Mouse (Mus musculus) yolk sac, embryonic 10.5 days (tissue): ENCODE data around the gene Sdr39u1.

ENCODE experiments used
- DNase-seq: peaks from one replicate; pipeline ENCODE4 v3.0.0-alpha.2; 2017; ENCODE audit warnings: low spot score

The Sdr39u1 gene

DNA sequence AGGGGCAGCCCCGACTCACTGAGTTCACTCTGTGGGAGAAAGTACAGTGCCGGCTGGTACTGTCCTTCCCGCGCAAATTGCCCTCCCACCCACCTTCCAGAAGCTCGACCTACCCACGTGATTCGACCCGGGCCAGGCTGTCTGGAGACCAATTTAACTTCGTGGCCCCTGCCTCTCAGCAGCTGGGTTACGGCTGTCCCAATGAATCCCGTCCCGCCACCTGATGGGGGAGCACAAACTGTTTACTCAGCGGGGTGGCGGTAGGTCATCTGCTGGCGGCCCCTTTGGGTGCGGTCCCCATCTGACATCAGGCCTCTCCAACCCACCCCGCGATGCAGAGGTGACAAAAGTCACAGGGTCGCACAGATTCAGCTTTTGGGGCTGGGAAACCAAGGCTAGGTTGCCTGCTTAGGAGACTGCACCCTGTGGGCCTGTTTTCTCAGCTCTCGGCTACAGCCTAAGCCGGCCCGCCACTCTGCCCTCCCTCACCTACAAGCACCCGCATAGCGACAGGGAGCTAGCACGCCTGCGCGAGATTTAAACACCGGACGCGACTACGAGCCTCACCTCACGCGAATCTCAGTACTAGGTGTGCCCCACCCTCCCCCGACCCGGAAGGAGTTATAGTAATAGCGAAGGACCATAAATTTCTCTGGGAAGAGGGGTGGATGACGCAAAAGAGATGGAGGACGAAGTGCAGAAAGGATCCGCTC is at the start of gene Sdr39u1:
Sdr39u1 (minus strand) TSS at position 593 of the 713 bp plus-strand sequence.
- DNase-seq = peak; percentile 86

DNA sequence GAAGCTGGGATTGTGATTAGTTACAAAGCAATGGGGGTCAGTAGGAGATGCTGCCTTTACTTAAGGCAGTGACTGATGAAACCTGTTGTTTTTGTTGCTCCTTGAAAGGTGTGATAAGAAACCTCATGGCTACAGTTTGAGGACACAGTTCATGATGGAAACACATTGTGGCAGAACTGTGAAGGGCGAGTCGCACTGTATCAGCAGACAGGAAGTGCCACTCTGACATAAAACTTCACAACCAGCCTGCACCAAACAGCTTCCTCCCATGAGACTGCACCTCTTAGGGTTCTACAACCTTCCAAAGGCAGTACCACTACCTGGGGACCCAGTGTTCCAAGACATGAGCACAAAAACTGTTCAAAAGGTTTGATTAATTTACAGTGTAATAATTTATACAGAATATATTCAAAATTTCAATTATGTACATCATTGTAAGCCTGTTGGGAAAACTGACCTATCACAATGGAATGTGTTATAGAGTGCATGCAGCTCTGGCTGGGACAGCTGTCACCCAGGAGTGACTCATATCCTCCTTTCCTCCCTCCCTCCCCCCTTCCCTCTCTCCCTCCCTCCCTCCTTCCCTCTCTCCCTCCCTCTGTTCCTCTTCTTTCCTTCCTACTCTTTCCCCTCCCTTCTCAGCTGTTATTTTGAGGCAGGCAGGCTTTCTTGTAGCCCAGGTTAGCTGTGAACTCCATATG is 46.3 kb upstream of the Sdr39u1 start:
- no peak for DNase-seq

DNA sequence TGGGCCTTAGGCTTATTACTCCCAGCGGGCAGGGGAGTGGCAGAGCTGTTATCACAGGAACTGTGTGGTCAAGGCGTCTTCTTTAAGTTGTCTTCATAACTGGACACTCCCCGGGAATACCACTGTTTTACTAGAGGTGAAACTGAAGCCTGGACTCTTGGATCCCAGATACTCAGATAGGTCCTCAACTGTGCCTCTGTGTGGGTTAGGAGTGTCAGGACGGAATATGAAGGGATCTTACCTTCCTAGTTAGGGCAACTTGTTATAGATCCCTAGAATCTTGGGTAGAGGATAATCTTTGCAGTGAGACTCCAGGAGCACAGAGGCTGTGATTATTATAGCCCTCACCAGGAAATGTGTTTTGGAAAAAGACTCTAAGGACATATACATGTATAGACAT is 44.5 kb upstream of the Sdr39u1 start, which contains the start of gene Cma1:
Cma1 (minus strand) TSS at position 101 of the 400 bp plus-strand sequence.
- no peak for DNase-seq

DNA sequence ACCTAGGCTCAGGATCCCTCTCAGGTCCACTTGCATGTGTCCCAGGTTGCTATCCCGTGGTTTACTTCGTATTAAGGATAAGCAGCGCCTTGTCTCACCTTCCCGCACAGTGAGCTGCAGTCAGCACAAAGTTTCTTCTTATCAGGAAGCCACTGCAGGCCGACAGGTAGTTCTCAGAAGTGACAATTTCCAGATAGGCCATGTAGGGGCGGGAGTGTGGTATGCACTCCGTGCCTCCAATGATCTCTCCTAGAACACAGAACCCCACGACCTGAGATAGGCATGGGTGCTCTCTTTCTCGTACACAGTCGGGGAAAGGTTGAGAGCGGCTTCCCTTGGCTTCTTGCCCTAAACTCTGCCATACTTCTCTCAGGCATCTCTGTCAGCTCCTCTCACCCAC is 43.5 kb upstream of the Sdr39u1 start:
- DNase-seq = no peak

DNA sequence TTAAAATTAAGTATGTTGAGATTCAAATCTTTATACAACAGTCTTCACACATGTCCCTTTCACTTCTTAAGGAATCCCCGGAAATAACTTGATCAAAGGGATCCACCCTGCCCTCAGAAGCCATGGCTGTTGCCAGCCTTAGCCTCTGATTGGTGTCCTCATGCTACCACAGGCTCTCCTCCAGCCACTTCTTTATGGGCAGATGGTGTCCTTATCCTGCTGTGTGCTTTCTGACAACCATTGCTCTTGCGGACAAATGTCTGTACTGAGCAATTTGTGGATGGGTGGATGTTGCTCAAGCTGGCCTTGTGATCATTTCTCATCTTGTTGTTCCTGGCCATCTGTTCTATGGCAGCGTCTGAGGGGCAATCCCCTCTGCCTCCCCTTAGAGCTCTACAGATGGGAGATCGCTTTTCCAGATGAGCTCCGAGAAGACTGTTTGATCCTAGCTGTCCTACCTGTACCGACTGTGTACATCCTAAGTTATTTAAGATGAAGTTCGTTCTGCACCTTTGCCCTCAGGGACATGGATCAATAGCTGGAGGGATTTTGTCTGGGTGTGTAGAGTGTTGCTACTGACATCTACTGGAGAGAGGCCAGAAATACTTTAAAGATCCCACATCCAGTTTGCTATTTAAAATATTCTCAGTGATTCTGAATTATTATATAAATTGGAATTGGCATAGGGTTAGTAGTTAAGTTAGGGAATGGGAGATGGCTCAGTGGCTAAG is 40.1 kb upstream of the Sdr39u1 start:
- no peak for DNase-seq

DNA sequence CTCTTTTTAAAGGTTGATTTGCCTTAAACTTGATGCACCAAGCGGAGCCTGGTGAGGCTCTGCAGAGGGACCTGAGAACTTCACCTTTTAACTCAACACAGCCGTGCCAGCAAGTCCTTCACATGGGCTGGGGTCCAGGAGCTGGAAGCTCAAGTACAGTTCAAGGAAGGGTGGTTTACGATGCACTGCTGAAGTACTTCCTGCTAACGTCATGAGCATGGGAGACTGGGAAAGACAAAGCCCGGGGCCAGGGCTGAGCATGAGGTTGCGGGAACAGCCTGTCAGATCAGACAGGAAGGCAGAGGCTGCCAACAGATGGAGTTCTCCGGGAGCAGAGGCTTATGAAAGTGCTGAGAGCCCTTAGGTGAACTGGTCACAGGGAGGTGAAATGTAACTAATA is 33.5 kb upstream of the Sdr39u1 start:
- DNase-seq = no peak

DNA sequence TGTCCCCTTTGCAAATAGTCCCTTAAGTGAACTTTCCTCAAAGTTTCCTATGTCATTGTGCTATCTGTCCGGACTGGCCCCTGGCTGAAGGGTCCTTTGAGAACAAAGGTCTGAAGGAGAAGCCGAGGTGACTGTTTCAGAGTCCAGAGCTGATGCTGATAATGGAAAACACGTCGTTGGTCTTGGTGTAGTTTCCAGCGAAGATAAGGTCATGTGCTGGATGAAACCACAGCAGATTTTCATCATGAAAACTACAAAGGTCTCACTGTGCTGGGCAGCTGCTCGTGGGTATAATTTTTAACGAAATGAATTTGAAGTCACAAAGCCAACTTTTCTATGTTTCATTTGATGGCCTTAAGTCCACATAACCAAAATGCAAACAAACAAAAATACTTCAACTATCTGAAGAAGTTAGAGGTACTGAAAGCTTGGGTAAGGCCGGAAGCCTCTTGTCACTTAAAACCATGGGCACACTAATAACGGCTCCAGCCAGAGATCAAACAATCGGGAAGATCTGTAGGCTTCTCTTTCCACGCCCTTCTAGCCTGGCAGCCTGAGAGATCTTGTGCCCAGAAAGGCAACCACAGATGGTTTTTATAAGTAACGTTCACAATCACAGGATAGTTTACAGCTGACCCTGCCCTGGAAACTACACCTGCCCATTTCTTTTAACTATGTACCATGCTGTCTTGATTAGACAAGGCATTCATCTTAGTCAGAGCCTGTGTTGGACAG is 29.3 kb upstream of the Sdr39u1 start:
- DNase-seq = peak; percentile 42

DNA sequence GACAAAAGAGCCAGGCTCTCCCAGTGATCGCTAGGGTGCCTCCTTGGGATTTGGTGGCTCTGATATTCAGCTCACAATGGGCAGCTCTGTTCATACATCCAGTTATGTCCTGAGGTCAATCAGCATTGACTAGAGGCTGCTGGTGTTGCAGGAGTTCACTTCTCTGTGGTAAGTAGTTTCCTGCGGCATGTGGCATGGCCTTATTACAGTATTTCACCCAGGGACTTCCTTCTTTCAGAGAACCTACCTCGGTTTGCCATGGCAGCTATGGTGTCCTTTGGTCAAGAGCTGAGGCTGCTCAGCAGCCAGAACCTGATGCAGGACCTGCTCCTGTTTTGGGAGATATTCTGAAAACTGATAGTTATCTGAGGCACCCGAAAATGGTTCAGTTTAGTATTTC is 26.8 kb upstream of the Sdr39u1 start:
- DNase-seq = no peak

DNA sequence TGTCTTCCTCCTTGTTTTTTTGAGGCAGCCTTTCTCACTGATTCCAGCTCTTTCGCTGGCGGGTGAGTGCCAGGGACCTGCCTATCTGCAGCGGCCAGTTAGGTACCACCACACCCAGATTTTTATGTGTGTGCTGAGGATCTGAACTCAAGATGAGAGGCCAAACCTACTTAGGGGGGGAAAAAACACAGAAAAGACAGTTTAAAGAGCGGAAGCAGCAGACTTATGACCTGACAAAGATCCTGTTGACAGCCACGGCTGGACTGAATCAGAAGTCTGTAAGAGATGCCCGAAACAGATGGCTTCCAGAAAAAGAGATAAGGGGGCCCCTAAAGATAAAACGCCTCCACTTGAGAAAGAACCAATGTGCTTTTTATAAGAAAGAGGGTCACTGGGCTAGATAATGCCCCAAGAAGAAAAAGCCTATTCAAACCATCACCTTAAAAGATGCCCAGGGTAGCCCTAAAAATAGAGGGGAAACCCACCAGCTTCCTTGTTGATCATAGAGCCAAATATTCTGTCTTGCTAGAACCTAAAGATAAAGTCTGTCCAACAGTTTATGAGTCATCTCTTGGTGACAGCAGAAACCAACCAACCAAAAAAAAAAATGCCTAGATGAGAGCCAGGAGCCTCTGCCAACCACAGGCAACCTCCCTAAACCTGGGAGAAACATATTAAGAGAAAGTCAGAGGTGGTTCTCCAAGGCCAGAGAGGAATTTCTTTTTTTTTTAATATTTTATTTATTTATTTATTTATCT is 22.6 kb upstream of the Sdr39u1 start:
- DNase-seq = no peak

DNA sequence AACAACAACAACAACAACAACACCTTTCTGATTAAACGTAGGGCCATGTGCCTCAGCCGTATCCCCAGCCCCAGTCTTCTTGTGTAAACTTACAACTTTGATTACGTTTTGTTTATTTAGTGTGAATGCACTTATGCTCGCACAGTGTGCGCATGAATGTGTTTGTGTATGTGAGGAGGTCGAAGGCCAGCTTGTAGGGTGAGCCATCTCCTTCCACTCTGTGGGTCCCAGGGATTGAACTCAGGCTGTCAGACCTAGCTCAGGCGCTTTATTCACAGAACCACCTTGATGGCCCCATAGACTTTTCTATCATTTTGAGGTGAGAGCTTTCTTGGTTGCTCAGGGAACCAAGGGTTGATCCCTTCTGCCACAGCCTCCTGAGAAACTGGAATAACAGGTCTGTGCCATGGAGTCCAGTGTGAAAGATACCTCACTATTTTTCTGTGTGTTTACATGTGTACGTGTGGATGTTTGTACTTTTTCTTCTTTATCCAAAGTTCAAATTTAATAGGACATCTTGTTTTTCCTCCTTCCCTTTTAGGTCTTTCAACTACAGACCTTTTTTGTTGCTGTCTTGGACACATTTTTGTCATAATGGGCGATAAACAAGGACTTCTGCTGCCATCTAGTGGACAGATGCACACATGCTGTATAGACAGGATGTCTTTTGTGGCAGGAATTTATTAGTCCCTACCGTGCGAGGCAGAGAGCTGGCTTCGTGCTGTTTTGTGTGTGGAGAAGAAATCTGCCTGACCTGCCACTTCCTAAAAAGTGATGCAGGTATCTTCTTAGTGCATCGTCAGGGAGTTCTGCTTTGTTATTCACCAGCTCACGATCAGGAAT is 18.4 kb upstream of the Sdr39u1 start:
- peak; percentile 73 for DNase-seq

DNA sequence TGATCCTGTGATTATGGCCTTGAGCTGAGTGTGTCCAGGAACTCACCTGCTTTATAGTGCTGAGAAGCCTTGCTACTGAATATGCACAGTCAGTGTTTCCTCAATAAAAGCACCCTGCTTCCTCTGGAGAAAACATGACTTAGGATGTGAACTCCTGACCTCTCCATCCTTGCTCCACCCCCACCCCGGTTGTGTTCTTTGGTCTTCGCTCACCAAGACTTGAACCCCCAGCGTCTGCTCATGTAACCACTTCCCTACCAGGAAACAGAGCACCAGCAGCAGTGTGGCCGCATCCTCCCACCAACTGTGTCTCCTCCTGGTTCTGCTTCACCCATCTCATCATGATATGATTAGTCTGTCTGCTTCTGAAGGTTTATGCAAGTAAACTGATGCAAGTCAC is 13.3 kb upstream of the Sdr39u1 start:
- DNase-seq = no peak

DNA sequence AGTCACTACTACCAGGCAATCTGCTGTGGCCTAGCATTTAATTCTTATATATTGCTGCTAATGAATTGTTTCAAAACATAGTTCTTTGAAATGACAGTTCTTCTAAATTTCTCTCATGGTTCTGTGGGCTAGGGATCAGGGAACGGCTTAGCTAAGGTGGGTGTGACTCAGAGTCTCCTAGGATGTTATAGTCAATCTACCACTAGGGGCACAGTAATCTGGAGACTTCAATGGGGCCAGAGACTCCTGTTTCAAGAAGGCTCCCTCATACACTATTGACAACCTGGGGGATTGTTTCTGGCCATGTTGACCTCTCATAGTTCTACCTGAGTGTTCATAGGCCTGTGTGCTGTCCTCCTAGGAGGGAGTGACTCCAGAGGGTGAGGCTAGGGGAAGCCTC is 5.4 kb upstream of the Sdr39u1 start:
- DNase-seq = no peak

DNA sequence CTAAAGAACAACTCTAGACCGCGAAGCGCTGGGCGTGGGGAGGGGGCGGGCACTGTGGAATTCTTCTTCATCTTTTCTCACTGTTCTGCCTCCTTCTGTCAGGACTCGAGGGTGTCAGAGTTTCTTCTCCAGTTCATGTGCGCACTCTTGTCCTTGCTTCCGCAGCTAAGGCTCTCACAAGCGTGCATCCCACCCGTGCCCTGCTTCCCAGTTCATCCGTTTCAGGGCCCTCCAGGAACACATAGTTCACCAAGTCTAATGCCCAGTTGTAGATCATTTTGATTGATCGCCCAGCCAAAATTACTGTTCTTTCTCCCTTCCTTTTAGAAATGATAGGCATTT is 292 bp upstream of the Sdr39u1 start:
- no peak for DNase-seq

DNA sequence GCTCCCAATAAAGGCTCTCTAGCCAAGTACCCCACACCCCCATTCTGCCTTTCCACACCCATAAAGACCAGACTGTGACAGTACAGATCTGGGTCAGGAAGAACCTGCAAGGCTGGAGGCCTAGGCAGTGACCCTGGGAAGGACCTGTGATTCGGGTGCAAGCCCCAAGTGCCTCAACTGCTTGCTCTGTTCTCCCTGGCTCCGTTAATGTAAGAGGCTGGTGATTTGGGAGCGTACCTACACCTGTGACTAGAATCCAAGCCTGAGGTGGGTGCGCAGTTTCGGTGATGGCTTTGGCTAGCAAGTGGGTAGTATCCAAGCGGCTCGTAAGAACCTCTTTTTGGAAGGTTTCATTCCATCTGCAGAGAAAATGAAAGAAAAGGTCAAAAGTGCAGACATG is 1.1 kb downstream of the Sdr39u1 start:
- DNase-seq = no peak

DNA sequence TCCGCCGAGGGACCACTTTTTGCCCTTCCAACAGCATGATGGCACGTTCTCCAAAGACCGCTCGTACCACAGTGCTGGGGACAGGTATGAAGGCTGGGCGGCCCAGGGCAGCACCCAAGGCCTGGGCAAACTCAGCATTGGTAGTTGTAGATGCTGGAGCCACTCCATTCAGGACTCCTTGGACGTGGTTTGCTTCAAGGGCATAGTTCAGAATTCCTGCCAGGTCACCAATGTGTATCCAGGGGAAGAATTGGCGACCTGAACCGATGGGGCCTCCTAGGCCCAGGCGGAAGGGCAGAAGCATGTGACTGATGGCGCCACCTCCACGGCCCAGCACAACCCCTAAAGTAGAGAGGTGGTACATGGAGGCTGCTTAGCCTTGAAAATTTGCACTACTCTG is 2.4 kb downstream of the Sdr39u1 start:
- no peak for DNase-seq

DNA sequence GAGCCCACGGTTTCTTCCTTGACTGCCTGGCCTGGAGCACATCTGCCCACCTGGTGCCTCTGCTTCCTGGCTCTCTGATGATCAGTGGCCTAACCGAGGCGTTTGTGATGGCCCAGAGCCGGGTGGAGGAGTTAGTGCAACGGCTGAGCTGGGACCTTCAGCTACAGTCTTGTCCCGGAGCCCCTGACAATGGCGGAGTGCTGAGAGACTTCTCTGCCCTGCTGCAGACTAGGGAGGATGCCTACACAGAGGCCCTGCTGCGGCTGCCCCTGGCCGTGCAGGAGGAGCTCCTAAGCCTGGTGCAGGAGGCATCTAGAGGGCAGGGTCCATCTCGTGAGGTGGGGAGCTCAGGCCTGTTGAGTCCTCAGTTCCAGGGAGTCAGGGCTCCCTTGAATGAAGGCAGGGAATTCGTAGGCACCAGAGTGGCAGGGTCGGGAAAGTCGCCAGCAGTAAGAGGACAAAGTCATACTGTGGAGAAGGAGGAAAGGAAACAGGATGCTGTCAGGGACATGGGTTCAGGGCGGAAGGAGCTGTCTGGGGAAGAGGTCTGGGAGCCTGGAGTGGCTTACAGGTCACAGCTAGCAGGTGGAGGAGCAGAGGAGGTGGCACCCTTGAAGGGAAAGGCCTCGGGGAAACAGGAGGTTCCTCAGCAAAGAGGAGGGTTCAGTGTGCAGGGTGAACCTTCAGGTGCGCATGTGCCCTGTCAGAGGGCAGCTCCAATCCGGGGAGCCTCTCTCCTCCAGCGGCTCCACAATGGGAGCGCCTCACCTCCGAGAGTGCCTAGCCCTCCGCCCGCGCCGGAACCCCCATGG is 13.3 kb downstream of the Sdr39u1 start:
- no peak for DNase-seq

DNA sequence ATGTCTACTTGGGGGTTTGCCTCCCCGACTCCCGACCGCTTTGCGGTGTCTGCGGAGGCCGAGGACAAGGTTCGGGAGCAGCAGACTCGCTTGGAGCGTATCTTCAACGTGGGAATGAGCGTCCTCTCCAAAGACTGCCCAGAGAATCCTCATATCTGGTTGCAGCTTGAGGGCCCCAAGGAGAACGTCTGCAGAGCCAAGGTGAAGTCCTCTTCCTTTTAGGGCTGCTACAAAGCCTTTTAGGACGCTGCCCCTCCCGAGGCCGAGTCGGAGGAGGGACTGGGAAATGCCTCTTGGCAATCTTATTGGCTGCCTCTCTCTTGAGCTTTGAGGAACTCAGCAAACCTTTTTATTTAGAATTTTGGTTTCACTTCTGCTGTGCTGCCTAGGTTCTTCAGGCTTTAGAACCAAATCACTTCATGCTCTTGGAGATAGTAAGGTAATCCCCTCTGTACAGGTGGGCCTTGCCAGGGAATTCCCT is 14.3 kb downstream of the Sdr39u1 start:
- no peak for DNase-seq

DNA sequence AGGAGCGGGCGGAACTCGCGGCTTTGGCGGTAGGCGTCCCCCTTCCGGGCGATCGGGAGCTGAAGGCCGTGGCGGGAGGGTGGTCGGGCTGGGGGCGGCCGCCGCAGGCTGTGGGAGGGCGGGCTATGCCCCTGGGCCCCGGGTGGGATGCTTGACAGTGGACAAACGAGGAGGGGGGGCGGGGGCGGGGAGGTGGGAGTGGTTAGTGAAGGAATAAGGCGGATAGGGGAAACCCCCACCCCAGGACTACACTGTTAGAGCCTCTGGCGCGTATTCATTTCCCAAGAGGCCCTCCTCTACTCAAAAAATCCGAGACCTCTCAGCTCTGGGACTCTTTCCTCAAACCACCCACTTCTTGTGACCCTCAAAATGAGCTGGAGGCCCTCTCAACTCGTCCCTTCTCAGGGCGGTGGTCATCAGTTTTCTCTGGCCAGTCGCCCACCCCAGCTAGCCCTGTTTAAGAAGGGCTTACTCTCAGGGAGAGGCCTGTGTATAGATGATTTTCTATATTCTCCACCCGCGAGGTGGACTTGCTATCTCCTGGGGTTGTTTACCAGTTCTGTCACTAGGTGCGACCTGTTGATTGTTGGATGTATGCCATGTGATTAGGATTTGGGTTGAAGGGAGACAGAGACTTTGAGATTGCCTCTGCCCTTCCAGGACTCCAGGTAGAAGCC is 14.8 kb downstream of the Sdr39u1 start:
- DNase-seq = no peak

DNA sequence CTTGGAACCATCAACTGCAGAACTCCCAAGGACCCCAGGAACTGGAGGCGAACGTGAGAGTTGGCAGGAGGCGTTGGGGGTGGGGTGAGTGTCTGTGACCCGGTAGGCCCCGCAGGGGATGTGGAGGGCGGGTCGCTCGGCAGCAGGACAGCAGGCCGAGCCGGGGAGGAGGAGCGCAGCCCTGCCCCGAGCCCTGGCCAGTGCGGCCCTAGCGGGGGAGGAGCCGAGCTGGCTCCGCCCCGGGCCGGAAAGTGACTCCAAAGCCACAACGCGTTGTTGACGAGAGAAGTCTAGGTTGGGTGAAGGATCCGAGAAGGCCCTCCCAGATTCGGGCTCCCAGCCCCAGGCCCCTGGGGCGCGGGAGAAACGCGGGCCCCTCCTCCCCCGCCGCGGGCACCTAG is 15.4 kb downstream of the Sdr39u1 start, which contains the start of gene Khnyn:
Khnyn (plus strand) TSS at position 235 of the 401 bp plus-strand sequence.
- DNase-seq = peak; percentile 94
